Mouse (Mus musculus): ENCODE measurements at regions not wholly inside any gene's neighbourhood (a gene's known extent, or its start where the extent isn't known, plus 50 kb on each side); places are given as distances from the start of the nearest gene placed in this dataset.

GRCm38 (mm10) chr19:18444324-18444723, 187.3 kb downstream of the Ostf1 start:
- in situ Hi-C loops (cut with MboI; ENCODE audit: low pct_unique_long_range_greater_than_20kb), result no loop called here
- no peak for DNase-seq (ENCODE audit: low read depth, low spot score)
- ChIA-PET POLR2A (no interaction called here), CTCF (no interaction called here)
- TF ChIP-seq CTCF (IDR thresholded peaks at IDR 0.05), result no peak
- no peak for ATAC-seq
- peaks cover 12% of the 10 kb centered on the region for H3K27me3 ChIP-seq

DNA sequence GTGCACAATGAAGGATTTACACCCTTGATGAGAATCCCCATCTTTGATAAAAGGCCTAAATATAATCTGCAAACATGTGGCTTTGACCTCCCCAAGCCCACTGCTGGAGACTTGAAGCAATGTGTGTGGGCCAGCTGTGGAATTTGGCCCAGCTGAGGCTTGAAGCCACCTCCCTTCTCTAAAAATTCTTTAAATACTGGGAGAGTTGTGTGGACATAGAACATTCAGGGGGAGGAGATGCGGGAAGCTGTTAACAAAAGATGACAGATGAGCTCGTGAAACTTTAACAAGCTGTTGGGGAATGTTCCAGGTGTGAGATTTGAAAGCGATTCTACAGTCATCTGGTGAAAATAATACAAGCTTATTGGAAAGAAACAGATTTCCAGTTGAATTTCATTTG, 195.3 kb downstream of the Ostf1 start:
- peaks cover 22% of the 10 kb centered on the region for H3K27me3 ChIP-seq
- in situ Hi-C loops (cut with MboI; ENCODE audit: low pct_unique_long_range_greater_than_20kb), result no loop called here
- ChIA-PET CTCF (no interaction called here), POLR2A (no interaction called here)
- no peak for ATAC-seq
- no peak for DNase-seq (ENCODE audit: low read depth, low spot score)
- no peak for TF ChIP-seq CTCF (IDR thresholded peaks at IDR 0.05)

DNA sequence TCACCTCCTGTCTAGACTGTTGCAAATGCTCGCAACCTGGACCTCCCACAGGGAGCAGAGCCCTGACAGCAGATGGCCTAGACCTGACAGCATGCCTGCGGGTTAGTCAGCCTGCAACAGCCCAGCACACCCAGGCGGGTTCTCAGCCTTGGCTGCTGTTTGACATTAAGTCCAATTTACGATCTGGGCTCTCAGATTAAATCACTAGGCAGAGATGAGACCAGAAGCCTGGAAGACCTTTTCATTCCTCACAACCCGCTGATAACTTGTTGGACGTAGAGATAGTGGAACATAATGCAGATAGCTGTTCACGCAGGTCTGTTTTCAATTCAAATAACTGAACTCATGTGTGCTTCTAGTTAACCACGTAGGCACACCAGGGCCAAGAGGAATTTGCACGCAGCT, 211.2 kb downstream of the Ostf1 start:
- no peak for TF ChIP-seq CTCF (IDR thresholded peaks at IDR 0.05)
- POLR2A ChIA-PET, result no interaction called here
- peaks cover 12% of the 10 kb centered on the region for H3K27me3 ChIP-seq
- peak; percentile 54 for ATAC-seq
- CTCF ChIA-PET, result no interaction called here
- no peak for DNase-seq (ENCODE audit: low read depth, low spot score)
- in situ Hi-C loops (cut with MboI; ENCODE audit: low pct_unique_long_range_greater_than_20kb), result no loop called here

- POLR2A ChIA-PET, result no interaction called here
- no peak for ATAC-seq
- in situ Hi-C loops (cut with MboI; ENCODE audit: low pct_unique_long_range_greater_than_20kb), result no loop called here
- peaks cover 18% of the 10 kb centered on the region for H3K27me3 ChIP-seq
- CTCF ChIA-PET, result no interaction called here
- TF ChIP-seq CTCF (IDR thresholded peaks at IDR 0.05), result no peak
- no peak for DNase-seq (ENCODE audit: low read depth, low spot score)
These were observed 213.1 kb downstream of the Ostf1 start for GRCm38 (mm10) chr19:18418548-18418947.

GRCm38 (mm10) chr19:18377466-18378089, 254.0 kb downstream of the Ostf1 start:
- ATAC-seq, result no peak
- peaks cover 55% of the 10 kb centered on the region for H3K27me3 ChIP-seq

DNA sequence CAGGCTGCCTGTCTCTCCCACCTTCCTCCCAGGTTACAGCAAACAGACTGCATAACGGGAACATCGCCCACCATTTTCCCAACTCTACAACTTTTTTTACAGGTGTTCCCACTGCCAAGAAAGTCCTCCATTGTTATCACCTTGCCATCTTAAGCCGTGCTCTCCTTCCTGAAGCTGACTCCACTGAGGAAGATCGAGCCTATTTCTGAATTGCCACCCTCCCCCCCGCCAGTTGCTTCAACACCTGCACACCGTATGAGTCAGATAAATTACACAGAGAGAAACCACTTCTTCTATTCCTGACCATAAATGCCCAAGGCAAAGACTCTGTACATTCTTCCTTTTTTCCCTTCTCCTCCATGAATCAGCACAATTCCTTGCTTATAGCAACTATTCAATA, 263.0 kb downstream of the Ostf1 start:
- no peak for TF ChIP-seq CTCF (IDR thresholded peaks at IDR 0.05)
- ChIA-PET POLR2A (no interaction called here), CTCF (no interaction called here)
- H3K27me3 ChIP-seq, result peaks cover 9% of the 10 kb centered on the region
- DNase-seq (ENCODE audit: low read depth, low spot score), result no peak
- no peak for ATAC-seq
- in situ Hi-C loops (cut with MboI; ENCODE audit: low pct_unique_long_range_greater_than_20kb), result no loop called here

More at GRCm38 (mm10) chr19:18377466-18378089, 254.0 kb downstream of the Ostf1 start:
- CTCF ChIA-PET, result no interaction called here
- no peak for DNase-seq (ENCODE audit: low read depth, low spot score)
- POLR2A ChIA-PET, result no interaction called here
- in situ Hi-C loops (cut with MboI; ENCODE audit: low pct_unique_long_range_greater_than_20kb), result no loop called here
- no peak for TF ChIP-seq CTCF (IDR thresholded peaks at IDR 0.05)

- no peaks in the 10 kb centered on the region for H3K27me3 ChIP-seq
- ChIA-PET POLR2A (no interaction called here), CTCF (interaction anchor here (2.2 kb wide), 1 partner anchor 12 kb away, joined by 7 read pairs; no protein-coding TSS in a partner anchor)
- in situ Hi-C loops (cut with MboI; ENCODE audit: low pct_unique_long_range_greater_than_20kb), result no loop called here
- ATAC-seq, result no peak
- no peak for TF ChIP-seq CTCF (IDR thresholded peaks at IDR 0.05)
- DNase-seq (ENCODE audit: low read depth, low spot score), result no peak
These were observed 277.7 kb downstream of the Ostf1 start for GRCm38 (mm10) chr19:18353960-18354359.

- no peaks in the 10 kb centered on the region for H3K27me3 ChIP-seq
- in situ Hi-C loops (cut with MboI; ENCODE audit: low pct_unique_long_range_greater_than_20kb), result no loop called here
- TF ChIP-seq CTCF (IDR thresholded peaks at IDR 0.05), result no peak
- ATAC-seq (peak; percentile 77), DNase-seq (ENCODE audit: low read depth, low spot score) (no peak)
- ChIA-PET CTCF (no interaction called here), POLR2A (no interaction called here)
These were observed 285.9 kb downstream of the Ostf1 start for GRCm38 (mm10) chr19:18345735-18346134.

DNA sequence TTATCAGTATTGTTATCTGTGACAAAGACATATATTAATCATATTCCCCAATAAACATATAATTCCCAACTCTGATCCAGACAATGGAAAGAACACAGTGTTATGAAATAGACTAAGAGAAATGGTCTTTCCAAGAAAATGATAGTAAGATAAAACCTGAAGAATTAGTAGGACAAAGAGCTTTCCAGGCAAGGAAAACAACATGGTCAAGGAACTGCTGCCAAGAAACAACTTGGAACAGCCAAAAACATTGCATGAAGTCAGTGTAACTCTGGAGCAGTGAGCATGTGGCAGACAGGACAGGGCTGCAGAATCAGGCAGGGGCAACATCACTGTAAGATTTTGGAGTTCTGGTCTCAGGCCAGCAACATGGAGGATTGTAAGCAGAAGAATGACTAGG, 288.0 kb downstream of the Ostf1 start:
- ChIA-PET POLR2A (no interaction called here), CTCF (interaction anchor here (1.1 kb wide), 1 partner anchor 23 kb away, joined by 3 read pairs; no protein-coding TSS in a partner anchor)
- DNase-seq (ENCODE audit: low read depth, low spot score) (no peak), ATAC-seq (no peak)
- no peaks in the 10 kb centered on the region for H3K27me3 ChIP-seq
- no peak for TF ChIP-seq CTCF (IDR thresholded peaks at IDR 0.05)
- in situ Hi-C loops (cut with MboI; ENCODE audit: low pct_unique_long_range_greater_than_20kb), result no loop called here

DNA sequence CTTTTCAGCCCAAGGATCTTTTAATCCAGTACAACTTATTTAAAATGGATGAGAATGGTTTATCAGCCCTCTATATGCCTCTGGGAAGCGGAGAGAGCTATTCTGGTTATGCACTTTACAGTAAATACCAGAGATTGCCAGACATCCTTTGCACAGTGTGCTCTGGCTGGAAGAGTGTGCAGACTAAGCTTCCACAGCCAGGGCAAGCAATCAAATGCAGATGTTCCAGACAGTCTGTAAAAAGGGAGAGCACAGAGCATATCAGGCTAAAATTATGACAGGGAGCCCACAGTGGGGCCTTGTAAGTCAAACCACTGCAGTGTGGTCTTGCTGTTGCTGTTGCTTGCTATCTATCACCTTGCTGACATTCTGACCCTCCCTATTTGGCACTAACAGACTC, 288.6 kb downstream of the Ostf1 start:
- no peak for TF ChIP-seq CTCF (IDR thresholded peaks at IDR 0.05)
- ATAC-seq (no peak), DNase-seq (ENCODE audit: low read depth, low spot score) (no peak)
- POLR2A ChIA-PET, result no interaction called here
- CTCF ChIA-PET, result interaction anchor here (1.1 kb wide), 1 partner anchor 23 kb away, joined by 3 read pairs; no protein-coding TSS in a partner anchor
- in situ Hi-C loops (cut with MboI; ENCODE audit: low pct_unique_long_range_greater_than_20kb), result no loop called here
- H3K27me3 ChIP-seq, result no peaks in the 10 kb centered on the region

- no peak for TF ChIP-seq CTCF (IDR thresholded peaks at IDR 0.05)
- no peaks in the 10 kb centered on the region for H3K27me3 ChIP-seq
- POLR2A ChIA-PET, result no interaction called here
- no peak for ATAC-seq
- no peak for DNase-seq (ENCODE audit: low read depth, low spot score)
- CTCF ChIA-PET, result no interaction called here
- in situ Hi-C loops (cut with MboI; ENCODE audit: low pct_unique_long_range_greater_than_20kb), result no loop called here
These were observed 293.6 kb downstream of the Ostf1 start for GRCm38 (mm10) chr19:18337819-18338555.

All from Patski (cell line).